Mouse (Mus musculus): ENCODE data around the gene Tnfrsf23. TPM values are rescaled to one million over a fixed set of nuclear protein-coding genes. Genes with fewer than 3 reads are reported as not detected.

The Tnfrsf23 gene
- 0.59 and 0.64 TPM in 2 replicates for polyA plus RNA-seq (2016; fragmentation: Nextera tagmentation; extraction: Ambion mirVana)

DNA sequence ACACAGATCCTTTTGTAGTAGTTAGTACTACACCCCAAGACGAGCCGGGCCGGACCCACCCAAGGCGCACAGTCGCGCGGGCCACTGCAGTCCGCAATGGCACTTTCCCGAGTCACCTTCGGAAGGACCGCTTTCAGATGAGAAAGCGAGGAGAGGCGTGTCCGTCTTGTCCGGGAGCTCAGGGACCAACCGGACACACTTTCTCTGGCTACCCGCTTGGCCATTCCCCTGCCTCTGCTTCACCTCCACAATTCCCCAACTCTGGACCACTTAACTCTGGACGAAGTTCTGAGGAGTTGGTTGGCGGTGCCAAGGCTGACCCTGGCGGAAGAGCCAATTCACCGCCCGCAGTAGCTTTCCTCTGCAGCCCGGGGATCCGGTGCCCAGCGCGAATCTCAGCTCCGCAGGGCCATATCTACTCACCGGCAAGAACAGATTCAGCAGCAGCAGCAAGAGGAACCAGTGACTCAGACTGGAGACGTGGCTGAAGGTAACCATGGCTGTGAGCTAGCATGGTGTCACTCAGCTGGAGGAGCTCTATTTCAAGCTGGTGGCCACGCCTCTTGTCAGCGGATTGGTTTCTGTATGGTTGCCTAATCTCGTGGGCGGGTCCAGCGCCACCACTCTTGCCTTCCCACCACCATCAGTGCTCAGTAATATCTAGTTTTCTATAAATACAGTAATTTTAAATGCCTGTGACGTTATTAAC, at the start of gene Tnfrsf23:
Gene Tnfrsf23 (minus strand): TSS at position 514 of the 709 bp plus-strand sequence.
- Histone ChIP-seq H3K4me1 (replicated peaks) (no peaks in the 10 kb centered on the region), H3K27me3 (peaks cover 9% of the 10 kb centered on the region), H3K9ac (replicated peaks) (no peak within 1 kb of the TSS; the same call in 1 of the 2 replicates), H3K4me2 (peak within 1 kb of the TSS; percentile 75), H3K9me3 (no peaks in the 10 kb centered on the region), H3K36me3 (peaks cover 28% of the 10 kb centered on the region), H3K4me3 (replicated peaks) (peak within 1 kb of the TSS; percentile 42), H3K27ac (no peak within 1 kb of the TSS)
- peak; percentile 85 for ATAC-seq (ENCODE audit: insufficient number of reproducible peaks, insufficient read depth, low FRiP score, low TSS enrichment, low read depth)
- 3% methylated on average over 35 of the region's 35 CpGs for WGBS

DNA sequence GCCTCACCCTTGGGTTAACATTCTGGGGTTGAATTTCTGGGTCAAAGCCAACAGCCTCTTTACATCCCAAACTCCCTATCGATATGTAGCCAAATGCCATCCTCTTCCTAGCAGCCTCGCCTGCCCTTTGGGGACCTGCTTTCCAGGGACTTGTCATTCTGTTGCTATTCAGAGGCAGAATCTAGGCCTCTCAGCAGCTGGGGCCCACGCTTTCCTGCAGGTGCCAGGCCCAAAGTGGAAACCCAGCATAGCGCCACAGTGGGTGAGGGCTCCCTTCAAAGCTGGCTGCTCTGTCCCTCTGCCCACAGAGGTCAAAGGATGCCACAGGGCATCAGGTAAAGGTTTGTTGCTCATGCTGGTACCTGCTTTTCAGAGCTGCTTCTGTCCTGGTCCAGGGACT, 48.1 kb upstream of the Tnfrsf23 start:
- no peak for ATAC-seq (ENCODE audit: insufficient number of reproducible peaks, insufficient read depth, low FRiP score, low TSS enrichment, low read depth)
- H3K4me3 ChIP-seq (replicated peaks), result no peak overlapping the region
- H3K4me2 ChIP-seq, result no peak overlapping the region
- no peaks in the 10 kb centered on the region for H3K9me3 ChIP-seq
- H3K9ac ChIP-seq (replicated peaks), result no peak overlapping the region
- H3K27me3 ChIP-seq, result no peaks in the 10 kb centered on the region
- 90% methylated on average over 4 of the region's 4 CpGs for WGBS
- peaks cover 14% of the 10 kb centered on the region; the same call in 1 of the 2 replicates for H3K36me3 ChIP-seq
- peaks cover 22% of the 10 kb centered on the region for H3K4me1 ChIP-seq (replicated peaks)
- no peak overlapping the region for H3K27ac ChIP-seq

DNA sequence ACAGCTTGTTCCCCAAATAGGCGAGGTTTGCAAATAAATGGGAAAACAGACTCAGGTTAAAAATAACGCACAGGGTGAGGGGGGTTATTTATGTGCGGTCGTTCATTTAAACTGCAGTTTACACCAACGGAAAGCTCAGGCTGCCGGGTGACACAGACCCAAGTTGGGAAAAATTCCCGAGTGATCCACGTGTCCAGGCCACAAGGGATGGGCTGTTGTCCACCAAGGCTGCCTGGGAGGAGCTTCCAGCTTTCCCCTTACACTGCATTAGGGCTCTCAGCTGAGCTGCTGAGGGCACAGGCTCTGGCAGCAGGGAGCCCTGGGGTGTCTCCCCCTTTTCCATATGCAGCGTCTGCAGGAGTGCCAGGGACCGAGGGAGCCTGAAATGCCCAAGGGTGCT, 44.2 kb upstream of the Tnfrsf23 start:
- 58% methylated on average over 10 of the region's 10 CpGs for WGBS
- no peaks in the 10 kb centered on the region for H3K9me3 ChIP-seq
- peaks cover 12% of the 10 kb centered on the region for H3K4me1 ChIP-seq (replicated peaks)
- H3K4me3 ChIP-seq (replicated peaks), result no peak overlapping the region
- no peak for ATAC-seq (ENCODE audit: insufficient number of reproducible peaks, insufficient read depth, low FRiP score, low TSS enrichment, low read depth)
- H3K27ac ChIP-seq, result no peak overlapping the region
- H3K27me3 ChIP-seq, result no peaks in the 10 kb centered on the region
- peaks cover 12% of the 10 kb centered on the region; the same call in 1 of the 2 replicates for H3K36me3 ChIP-seq
- H3K9ac ChIP-seq (replicated peaks), result no peak overlapping the region; the same call in 1 of the 2 replicates
- no peak overlapping the region for H3K4me2 ChIP-seq

DNA sequence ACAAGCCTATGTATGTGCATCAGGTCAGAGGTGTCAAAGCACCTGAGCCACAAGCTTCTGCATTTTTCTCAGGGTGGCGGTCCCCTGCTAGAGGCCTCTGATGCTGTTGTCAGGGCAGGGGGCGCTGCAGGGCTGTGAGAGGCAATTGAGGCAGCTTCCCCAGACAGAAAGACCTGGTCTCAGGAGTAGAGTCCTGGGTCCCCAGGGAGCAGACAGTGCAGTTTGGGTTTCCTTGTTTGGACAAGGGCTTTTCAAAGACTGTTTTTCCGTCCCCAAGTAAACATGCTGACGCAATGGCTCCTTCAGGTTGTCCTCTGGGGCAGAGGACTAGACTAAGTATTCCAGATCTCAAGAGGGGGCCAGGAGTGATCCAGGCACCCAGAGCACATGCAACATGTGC, 40.7 kb upstream of the Tnfrsf23 start:
- peaks cover 3% of the 10 kb centered on the region; the same call in 1 of the 2 replicates for H3K36me3 ChIP-seq
- no peak overlapping the region for H3K4me2 ChIP-seq
- no peaks in the 10 kb centered on the region for H3K27me3 ChIP-seq
- no peak overlapping the region for H3K4me3 ChIP-seq (replicated peaks)
- H3K9me3 ChIP-seq, result no peaks in the 10 kb centered on the region
- H3K9ac ChIP-seq (replicated peaks), result no peak overlapping the region
- H3K27ac ChIP-seq, result no peak overlapping the region
- WGBS, result 80% methylated on average over 4 of the region's 4 CpGs
- peaks cover 12% of the 10 kb centered on the region for H3K4me1 ChIP-seq (replicated peaks)
- no peak for ATAC-seq (ENCODE audit: insufficient number of reproducible peaks, insufficient read depth, low FRiP score, low TSS enrichment, low read depth)

DNA sequence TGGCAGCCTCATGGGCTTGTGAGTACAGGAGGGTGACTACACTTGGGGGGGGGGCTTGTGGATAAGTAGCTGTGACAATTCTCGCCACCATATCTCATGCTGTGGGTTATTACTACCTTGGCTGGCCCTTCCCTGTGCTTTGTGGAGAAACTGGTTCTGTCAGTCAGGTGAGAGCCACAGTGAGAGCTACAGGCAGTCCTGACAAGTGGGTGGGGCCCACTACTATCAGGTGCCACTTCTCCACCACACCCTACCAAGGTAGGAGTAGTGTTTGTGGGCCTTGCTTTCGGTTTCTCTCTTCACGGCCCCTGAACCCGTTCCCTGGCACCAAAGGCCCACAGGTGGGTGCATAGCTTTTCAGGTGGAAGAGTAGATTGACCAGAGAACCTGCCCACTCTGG, 38.2 kb upstream of the Tnfrsf23 start:
- Histone ChIP-seq H3K27me3 (no peaks in the 10 kb centered on the region), H3K9me3 (no peaks in the 10 kb centered on the region), H3K36me3 (peaks cover 3% of the 10 kb centered on the region; the same call in 1 of the 2 replicates), H3K27ac (no peak overlapping the region), H3K4me1 (replicated peaks) (no peaks in the 10 kb centered on the region), H3K9ac (replicated peaks) (no peak overlapping the region), H3K4me3 (replicated peaks) (no peak overlapping the region), H3K4me2 (no peak overlapping the region)
- WGBS, result 86% methylated on average over 4 of the region's 4 CpGs
- ATAC-seq (ENCODE audit: insufficient number of reproducible peaks, insufficient read depth, low FRiP score, low TSS enrichment, low read depth), result no peak

DNA sequence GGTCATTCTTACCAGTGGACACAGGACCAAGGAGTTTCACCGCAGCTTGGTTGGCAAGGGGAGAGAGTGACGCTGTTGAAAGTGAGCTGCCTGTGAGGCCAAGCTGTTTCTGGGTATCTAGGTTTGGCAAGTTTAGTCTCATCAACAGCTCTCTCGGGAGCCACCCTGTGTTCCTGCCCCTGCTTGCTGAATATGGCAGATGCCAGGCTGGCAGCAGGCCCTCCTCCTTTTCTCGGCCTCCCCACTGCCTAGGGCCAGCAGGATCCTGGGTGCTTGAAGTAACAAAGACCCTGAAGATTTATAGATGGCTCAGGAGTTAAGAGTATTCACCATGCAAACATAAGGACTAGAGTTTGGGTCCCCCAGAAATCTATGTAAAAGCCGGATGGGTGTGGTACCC, 37.0 kb upstream of the Tnfrsf23 start:
- no peak for ATAC-seq (ENCODE audit: insufficient number of reproducible peaks, insufficient read depth, low FRiP score, low TSS enrichment, low read depth)
- H3K27me3 ChIP-seq, result no peaks in the 10 kb centered on the region
- no peak overlapping the region for H3K4me2 ChIP-seq
- H3K27ac ChIP-seq, result no peak overlapping the region
- no peaks in the 10 kb centered on the region for H3K4me1 ChIP-seq (replicated peaks)
- no peak overlapping the region for H3K4me3 ChIP-seq (replicated peaks)
- WGBS, result 86% methylated on average over 5 of the region's 5 CpGs
- no peaks in the 10 kb centered on the region for H3K9me3 ChIP-seq
- no peak overlapping the region for H3K9ac ChIP-seq (replicated peaks)
- peaks cover 3% of the 10 kb centered on the region; the same call in 1 of the 2 replicates for H3K36me3 ChIP-seq

DNA sequence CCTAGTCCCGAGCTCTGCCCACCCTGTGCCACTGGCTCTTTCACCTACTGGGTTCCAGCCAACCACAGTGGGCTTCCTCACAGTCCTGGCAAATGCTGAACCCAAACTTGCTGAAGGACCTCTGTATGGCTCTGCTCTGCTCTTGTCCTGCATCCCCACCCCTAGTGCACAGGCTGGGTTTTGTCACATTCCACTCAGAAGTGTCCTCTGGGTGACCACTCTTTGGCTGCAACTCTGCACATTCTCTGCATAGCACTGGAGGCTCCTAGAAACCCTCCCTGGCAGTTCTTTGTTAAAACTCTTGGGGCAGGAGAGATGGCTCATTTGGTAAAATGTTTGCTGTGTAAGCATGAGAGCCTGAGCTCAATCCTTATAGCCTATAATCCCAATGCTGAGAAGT, 32.1 kb upstream of the Tnfrsf23 start:
- Histone ChIP-seq H3K9me3 (no peaks in the 10 kb centered on the region), H3K27ac (no peak overlapping the region), H3K36me3 (peaks cover 31% of the 10 kb centered on the region), H3K9ac (replicated peaks) (no peak overlapping the region; the same call in 1 of the 2 replicates), H3K4me3 (replicated peaks) (no peak overlapping the region), H3K27me3 (no peaks in the 10 kb centered on the region), H3K4me1 (replicated peaks) (peaks cover 8% of the 10 kb centered on the region), H3K4me2 (no peak overlapping the region)
- 78% methylated on average over 1 of the region's 1 CpGs for WGBS
- no peak for ATAC-seq (ENCODE audit: insufficient number of reproducible peaks, insufficient read depth, low FRiP score, low TSS enrichment, low read depth)

DNA sequence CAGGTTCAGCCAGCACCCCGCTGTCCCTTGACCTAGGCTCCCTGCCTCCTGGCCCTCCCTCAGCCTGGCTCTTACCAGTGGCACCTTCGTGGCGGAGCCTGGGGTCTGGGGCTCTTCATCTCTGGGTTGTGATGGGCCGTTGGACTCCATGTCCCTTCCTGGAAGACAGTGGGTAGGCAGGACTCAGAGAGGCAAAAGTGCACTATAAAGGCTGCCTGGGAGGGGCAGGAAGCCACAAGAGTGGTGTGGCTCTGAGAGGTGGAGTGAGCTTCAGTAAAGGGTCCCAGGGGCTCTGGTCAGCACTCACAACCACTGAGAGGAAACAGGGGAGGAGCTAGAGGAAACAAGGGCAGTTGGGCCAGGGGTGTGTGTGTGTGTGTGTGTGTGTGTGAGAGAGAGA, 27.7 kb upstream of the Tnfrsf23 start:
- no peak overlapping the region for H3K4me2 ChIP-seq
- H3K36me3 ChIP-seq, result peaks cover 60% of the 10 kb centered on the region
- H3K27me3 ChIP-seq, result no peaks in the 10 kb centered on the region

DNA sequence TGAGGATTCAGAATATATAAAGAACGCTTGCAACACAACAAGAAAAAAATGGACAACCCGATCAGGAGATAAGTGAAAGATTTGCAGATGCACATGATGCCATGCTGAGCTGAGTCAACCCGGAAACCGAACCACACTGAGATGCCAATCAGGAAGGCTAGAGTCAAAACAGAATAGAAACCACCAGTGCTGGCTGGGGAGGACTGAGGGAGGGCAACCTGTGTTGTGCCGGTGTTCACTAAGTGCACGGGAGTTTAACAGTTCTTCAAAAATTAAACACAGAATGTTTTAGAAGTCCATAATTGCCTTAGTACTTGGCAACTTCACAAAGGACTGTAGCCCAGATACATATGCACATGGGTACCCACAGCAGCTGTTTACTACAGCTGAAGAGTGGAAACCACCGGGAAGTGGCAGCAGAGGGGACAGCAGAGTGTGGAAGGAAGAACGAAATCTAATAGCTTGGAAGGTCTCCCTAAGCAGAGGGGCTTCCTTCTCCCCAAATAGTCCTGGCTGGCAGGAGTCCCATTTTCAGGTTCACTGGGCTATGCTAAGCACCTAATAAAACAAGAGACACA, 27.2 kb upstream of the Tnfrsf23 start:
- Histone ChIP-seq H3K27me3 (no peaks in the 10 kb centered on the region), H3K9me3 (no peaks in the 10 kb centered on the region), H3K27ac (0 out of 2 replicates have a peak overlapping the region, but pooled peaks have one; percentile 45), H3K4me2 (no peak overlapping the region), H3K9ac (replicated peaks) (no peak overlapping the region), H3K4me1 (replicated peaks) (peaks cover 13% of the 10 kb centered on the region), H3K4me3 (replicated peaks) (no peak overlapping the region), H3K36me3 (peaks cover 64% of the 10 kb centered on the region)
- WGBS, result 85% methylated on average over 8 of the region's 8 CpGs
- no peak for ATAC-seq (ENCODE audit: insufficient number of reproducible peaks, insufficient read depth, low FRiP score, low TSS enrichment, low read depth)

More for the DNA sequence above, 27.7 kb upstream of the Tnfrsf23 start:
- 67% methylated on average over 4 of the region's 4 CpGs for whole genome bisulfite sequencing
- H3K4me3 ChIP-seq (replicated peaks), result no peak overlapping the region
- peaks cover 13% of the 10 kb centered on the region for H3K4me1 ChIP-seq (replicated peaks)
- no peak overlapping the region for H3K9ac ChIP-seq (replicated peaks)
- H3K27ac ChIP-seq, result 0 out of 2 replicates have a peak overlapping the region, but pooled peaks have one; percentile 45
- ATAC-seq (ENCODE audit: insufficient number of reproducible peaks, insufficient read depth, low FRiP score, low TSS enrichment, low read depth), result no peak; the same call in 1 of the 2 replicates
- no peaks in the 10 kb centered on the region for H3K9me3 ChIP-seq

DNA sequence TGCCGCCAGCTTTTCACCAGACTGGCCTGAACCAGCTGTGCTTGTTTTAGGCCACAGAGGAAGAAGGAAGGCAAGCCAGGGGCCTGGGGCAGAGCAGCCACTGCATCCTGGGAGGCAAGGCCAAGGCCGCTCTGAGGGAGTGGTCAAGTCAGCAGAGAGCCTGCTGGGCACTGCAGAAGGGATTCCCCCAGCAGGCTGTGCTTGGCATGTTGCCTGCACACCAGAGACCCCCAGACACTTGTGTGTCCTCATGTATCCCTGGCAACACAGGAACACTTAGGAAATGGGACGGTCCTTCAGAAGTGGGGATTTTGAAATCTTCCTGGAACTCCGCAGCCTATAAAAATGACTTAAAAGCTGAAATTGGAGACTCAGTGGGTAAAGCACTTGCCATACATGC, 26.4 kb upstream of the Tnfrsf23 start:
- 69% methylated on average over 4 of the region's 4 CpGs for WGBS
- no peak for ATAC-seq (ENCODE audit: insufficient number of reproducible peaks, insufficient read depth, low FRiP score, low TSS enrichment, low read depth)

DNA sequence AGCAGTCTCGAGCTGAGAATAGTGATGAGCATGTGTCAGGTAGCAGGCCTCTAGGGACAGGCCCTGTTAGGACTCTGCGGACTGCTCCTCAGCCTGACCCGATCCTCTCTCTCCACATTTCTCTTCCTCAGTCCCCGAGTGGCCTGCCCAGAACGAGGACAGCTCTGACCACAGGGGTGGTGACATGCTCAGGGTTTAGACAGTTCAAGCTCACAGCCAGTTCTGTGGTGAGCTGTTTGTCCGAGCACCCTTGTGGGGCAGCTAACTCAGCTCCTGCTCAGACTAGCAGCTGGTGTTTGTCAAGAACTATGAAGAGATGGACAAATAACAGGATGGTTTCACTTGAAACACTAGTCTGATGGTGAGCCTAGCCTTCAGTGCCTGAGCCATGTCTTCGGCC, 25.7 kb upstream of the Tnfrsf23 start:
- WGBS, result 81% methylated on average over 7 of the region's 7 CpGs
- Histone ChIP-seq H3K27me3 (no peaks in the 10 kb centered on the region), H3K27ac (no peak overlapping the region), H3K36me3 (peaks cover 65% of the 10 kb centered on the region), H3K9ac (replicated peaks) (no peak overlapping the region), H3K4me1 (replicated peaks) (peaks cover 13% of the 10 kb centered on the region), H3K9me3 (no peaks in the 10 kb centered on the region), H3K4me2 (no peak overlapping the region), H3K4me3 (replicated peaks) (no peak overlapping the region)
- no peak for ATAC-seq (ENCODE audit: insufficient number of reproducible peaks, insufficient read depth, low FRiP score, low TSS enrichment, low read depth)

More for the DNA sequence above, 26.4 kb upstream of the Tnfrsf23 start:
- no peaks in the 10 kb centered on the region for H3K9me3 ChIP-seq
- H3K9ac ChIP-seq (replicated peaks), result no peak overlapping the region
- no peak overlapping the region for H3K4me2 ChIP-seq
- no peaks in the 10 kb centered on the region for H3K27me3 ChIP-seq
- H3K4me3 ChIP-seq (replicated peaks), result no peak overlapping the region
- H3K36me3 ChIP-seq, result peaks cover 64% of the 10 kb centered on the region
- 0 out of 2 replicates have a peak overlapping the region, but pooled peaks have one; percentile 13 for H3K27ac ChIP-seq
- peaks cover 13% of the 10 kb centered on the region for H3K4me1 ChIP-seq (replicated peaks)
